Mouse (Mus musculus): ENCODE measurements around the gene Trim65. TPM values are rescaled to one million over a fixed set of nuclear protein-coding genes. Genes with fewer than 3 reads are reported as not detected.

The Trim65 gene
- total RNA-seq (2022) = 10 to 100 TPM in 3 of 4 experiments, 1 to 10 TPM in 1; 9.6 to 13.7 (median 13.1) TPM

DNA sequence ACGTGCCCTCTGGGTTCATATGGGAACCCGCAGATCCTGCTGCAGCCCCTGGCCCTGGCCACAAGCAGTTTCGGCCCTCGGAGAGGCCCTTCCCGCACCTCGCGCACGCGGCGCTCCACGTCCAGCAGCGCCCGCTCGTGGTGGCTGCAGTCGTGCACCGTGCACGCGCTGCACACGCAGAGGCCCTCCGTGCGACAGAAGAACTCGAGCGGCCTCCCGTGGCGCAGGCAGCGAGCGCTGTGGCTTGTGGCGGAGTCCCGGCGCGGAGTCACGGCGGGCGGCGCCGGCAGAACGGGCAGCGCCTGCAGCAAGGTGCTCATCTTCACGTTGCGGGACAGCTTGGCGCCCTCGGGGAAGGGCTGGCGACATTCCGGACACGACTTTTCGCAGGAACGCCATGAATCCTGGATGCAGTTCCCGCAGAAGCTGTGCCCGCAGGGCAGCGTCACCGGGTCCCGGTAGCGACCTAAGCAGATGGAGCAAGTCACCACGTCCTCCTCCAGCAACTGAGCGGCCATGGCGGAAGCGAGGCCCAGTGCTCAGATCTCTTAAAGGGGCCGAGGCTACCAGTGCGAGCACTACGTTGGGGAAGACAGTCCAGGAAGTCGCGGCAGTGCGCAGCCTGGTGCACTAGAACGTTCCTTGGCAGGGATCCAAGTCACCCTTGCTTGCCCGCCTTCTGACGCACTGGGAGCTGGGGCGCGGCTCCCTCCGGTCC, at the start of gene Trim65:
Gene Trim65, minus strand, starts transcription at position 641 of the 718 bp plus-strand sequence.
- DNase-seq = peak; percentile 89

DNA sequence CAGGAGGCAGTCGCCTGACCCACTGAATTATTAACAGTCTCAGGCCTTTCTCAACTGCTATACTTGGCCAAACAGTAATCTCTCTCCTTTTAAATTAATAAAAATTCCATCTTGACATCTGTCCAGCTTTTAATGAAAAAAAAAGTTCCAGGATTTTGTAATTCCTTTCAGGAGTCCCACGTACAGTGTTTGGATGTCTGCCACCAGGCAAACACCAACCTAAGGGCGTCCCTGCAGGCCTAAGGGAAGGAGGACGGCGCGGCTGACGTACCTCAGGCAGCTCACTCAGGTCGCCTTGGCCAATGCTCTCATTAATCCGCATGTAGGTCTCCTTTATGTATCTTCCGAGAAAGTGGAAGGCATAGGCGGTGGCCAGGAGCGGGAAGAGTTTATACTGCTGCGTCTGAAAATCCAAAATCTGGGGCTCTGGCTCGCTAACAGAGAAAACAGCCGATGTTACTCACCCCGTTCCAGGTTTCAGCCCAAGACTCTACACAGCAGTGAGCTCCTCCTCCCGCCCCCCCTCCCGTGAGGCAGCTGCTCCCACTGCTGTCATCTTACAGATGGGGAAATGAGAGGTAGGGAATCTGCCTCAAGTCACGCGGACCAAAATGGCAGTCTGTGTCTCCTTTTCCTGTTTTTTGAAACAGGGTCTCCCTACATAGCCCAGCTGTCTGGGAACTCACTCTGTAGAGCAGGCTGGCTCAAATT, 47.6 kb upstream of the Trim65 start:
- DNase-seq = no peak

DNA sequence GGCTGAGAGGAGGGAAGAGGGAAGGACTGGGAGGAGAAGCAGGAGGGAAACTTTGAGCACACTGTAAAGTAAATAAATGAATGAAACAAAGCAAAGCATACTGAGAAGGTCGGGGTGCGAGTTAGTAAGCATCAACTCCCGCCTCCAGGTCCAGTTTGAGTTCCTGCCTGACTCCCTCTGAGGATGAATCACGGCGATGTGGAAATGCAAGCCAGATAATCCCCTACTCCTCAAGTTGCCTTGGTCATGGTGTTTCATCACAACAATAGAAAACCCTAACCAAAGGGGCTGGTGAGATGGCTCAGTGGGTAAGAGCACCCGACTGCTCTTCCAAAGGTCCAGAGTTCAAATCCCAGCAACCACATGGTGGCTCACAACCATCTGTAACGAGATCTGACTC, 45.1 kb upstream of the Trim65 start:
- DNase-seq = no peak

GRCm38 (mm10) chr11:116174775-116175448, 44.0 kb upstream of the Trim65 start:
- DNase-seq = peak; percentile 70

GRCm38 (mm10) chr11:116171959-116172358, 41.0 kb upstream of the Trim65 start:
- no peak for DNase-seq

DNA sequence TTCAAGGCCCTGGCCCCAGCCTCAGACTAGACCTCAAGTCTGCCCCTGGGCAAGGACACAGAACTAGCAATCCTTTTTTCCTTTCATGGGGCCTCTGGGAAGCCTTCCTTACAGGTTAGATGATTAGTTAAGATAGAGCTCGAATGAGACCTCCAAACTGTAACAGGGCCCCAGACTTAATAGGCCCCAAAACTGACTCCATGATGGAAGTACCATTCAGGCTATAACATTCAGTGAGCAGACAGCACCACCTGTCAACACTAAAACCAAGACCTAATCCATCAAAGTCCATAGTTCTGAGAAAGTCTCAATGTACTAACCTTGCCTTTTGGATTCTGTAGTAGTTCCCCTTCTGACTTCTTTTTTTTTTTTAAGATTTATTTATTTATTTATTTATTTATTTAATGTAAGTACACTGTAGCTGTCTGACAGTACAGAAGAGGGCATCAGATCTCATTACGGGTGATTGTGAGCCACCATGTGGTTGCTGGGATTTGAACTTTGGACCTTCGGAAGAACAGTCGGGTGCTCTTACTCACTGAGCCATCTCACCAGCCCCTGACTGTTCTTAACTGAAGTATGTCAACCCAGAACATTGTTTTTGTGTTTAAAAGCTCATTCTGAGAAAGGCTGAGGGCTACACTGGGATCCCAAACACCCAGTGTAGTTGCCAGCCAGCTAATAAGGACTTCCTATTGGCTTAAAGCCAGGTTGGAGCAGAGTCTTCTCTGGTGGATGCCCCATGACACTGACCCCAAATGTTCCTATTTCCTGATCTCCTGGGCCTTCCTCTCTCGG, 39.3 kb upstream of the Trim65 start:
- DNase-seq = no peak

DNA sequence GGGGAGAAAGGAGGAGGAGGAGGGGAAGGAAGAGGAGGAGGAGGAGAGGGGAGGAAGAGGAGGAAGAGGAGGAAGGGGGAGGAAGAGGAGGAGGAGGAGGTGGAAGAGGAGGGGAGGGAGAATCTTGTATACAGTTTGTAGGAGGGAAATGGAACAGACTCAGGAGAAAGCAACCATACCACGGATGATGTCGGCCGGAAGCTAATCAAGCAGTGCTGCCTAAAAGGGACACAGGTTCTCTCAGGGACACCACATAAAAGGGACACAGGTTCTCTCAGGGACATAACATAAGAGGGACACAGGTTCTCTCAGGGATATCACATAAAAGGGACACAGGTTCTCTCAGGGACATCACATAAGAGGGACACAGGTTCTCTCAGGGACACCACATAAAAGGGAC, 38.3 kb upstream of the Trim65 start:
- no peak for DNase-seq

GRCm38 (mm10) chr11:116167884-116168439, 37.0 kb upstream of the Trim65 start, which contains the start of gene Fbf1:
Gene Fbf1, minus strand, starts transcription at chr11:116168166.
- peak; percentile 95 for DNase-seq

DNA sequence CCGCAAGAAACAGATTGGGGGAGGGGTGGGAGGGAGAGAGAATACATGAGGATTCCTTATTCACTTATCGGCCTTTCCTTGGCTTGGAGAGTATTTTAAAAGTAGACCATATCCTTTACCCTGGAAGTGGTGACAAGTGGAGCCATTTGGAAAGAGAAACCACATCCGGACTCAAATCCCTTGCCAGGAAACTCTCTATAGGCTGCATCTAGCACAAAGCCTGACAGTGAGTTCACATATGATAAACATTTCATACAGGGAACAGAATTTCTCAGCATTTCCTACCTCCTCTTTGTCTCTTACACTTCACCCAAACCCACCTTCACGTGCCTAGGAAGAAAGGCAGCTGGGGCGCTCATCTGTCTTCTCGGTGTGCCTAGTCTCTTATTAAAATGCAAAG, 36.3 kb upstream of the Trim65 start:
- no peak for DNase-seq

- DNase-seq = no peak
These were observed 32.1 kb upstream of the Trim65 start for GRCm38 (mm10) chr11:116163002-116163401.

DNA sequence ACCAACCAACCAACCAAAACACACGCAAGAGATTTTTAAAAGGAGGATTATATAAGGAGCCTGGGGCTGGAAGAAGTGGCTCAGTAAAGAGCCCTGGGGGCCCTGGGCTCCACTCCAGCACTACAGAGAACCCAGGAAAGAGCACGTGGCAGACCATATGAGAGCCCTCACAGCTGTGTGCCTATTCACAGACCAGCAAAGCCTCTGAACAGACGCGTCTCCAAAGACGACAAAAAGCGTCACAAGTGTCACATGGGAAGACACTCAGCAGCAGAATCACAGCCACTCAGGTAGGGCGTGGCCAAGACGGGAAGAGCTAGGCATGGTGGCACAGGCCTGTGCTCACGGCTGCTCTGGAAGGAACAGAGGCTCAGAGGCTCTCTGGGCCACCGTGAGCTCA, 31.2 kb upstream of the Trim65 start:
- no peak for DNase-seq

DNA sequence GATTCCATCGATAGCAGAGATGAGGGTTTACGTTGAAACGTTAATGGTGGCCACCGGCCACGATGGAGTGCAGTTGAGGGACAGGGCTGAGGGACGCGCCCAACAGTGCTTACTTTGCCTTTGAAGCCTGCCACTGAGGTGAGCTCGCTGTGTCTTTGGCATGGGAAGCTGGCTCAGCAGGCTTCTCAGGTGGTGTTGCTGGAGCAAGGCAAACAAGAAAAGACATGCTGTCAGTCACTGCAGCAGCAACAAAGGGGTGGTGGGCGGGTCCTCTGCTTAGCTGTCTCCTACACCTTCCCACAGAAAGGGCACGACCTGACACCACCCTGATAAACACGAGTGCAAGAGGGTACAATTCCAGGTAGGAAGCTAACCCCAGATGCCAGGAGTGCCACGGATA, 30.4 kb upstream of the Trim65 start:
- DNase-seq = no peak

- DNase-seq = no peak
These were observed 20.0 kb upstream of the Trim65 start for GRCm38 (mm10) chr11:116150960-116151359.

DNA sequence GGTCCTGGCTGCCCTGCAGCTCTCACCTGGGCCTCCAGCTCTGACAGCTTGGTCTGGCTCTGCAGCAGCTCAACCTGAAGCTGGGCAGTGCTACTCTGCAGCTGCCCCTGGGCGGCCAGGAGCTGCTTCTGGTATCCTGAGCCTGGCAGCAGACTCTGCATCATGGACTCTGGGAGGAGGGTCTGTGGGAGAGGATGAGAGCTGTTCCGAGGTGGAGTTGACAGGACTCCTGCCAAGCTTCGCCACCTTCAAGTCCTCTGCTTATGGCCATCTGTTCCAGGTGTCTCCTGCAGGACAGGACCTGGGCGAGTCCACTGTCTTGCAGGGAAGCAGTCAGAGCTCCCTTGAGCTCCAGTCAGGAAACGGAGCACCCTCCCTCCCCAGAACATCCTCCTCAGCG, 18.4 kb upstream of the Trim65 start:
- DNase-seq = no peak

- no peak for DNase-seq
These were observed 17.9 kb upstream of the Trim65 start for GRCm38 (mm10) chr11:116148761-116149221.

DNA sequence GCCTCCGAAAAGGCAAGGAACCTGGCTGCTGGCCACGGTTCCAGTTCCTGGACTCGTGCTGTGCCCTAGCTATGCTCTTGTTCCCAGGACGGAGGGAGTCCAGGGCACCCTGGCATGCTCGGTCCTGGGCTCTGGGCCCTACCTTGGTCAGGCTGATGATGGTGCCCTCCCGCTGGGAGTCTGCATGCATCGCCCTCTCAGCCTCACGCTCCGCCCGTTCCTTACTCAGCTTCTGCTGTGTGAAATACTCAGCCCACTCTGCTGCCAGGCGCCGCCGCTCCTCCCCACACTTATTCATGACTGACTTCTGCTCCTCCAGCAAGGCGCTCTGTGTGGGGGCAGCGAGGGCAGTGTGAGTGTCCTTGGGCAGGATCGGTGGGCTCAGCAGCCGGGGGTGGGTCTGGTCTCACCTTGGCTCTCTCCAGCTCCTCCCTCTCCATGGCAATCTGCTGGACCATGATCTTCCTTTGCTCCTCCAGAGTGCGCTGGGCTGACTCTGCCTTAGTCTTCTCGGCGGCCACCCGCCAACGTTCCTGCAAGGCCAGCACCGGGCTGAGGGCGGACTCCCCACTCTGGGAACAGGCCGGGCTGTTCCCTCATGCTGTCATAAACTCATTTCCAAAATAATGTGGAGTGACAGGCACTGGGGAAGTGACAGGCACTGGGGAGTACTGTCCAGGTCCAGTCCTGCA, 15.5 kb upstream of the Trim65 start:
- DNase-seq = no peak

DNA sequence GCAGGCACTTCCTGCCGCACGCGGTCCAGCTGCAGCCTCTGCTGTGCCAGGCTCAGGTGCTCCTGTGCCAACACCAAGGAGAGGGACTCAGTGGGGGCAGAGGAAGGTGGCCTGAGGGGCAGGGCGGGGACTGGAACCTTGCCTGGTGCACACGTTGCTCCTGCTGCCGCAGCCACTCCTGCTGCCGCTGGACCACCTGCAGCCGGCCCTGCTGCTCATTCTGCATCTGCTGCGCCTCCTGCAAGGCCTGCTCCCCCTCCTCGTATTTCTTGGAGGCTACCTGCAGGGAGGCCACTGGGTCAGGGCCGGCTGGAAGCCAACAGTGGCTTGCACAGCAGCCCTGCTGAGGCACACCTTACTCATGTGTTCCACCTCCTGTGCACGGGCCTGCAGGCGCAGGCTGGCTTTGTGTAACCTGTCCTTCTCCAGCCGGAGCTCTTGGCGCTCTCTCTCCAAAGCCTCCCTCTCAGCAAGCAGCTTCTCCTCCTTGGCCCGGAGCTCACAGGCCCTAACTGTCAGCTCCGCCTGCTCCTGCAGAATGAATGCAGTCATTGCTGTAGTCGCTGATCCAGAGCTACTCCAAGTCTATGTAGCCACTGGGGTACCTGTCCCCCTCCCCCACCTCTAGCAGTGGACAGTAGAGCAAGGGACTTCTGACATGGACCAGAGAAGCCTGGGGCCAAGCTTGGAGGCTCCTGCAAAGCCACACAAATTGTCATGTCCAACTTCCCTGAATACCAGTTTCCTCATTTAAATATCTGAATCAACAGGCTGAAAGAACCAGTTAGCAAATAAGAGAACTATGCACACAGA, 14.8 kb upstream of the Trim65 start:
- no peak for DNase-seq

DNA sequence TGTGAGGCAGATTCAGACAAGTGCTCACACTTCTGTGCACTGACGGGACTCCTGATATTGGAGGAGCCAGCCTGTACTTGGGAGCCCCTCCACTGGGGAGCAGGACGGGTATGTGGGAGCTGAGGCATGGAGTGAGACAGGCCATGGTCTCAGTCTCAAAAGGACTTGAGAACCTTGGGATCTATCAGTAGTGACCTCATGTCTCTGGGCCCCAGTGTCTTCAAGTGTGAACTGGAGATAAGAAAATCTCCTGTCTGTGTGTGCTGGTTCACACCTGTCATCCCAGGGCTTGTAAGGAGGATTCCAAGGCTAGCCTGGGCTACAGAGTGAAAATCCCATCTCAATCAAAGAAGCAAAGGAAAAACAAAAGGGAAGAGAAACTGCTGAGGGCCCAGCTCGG, 12.5 kb upstream of the Trim65 start:
- DNase-seq = no peak

DNA sequence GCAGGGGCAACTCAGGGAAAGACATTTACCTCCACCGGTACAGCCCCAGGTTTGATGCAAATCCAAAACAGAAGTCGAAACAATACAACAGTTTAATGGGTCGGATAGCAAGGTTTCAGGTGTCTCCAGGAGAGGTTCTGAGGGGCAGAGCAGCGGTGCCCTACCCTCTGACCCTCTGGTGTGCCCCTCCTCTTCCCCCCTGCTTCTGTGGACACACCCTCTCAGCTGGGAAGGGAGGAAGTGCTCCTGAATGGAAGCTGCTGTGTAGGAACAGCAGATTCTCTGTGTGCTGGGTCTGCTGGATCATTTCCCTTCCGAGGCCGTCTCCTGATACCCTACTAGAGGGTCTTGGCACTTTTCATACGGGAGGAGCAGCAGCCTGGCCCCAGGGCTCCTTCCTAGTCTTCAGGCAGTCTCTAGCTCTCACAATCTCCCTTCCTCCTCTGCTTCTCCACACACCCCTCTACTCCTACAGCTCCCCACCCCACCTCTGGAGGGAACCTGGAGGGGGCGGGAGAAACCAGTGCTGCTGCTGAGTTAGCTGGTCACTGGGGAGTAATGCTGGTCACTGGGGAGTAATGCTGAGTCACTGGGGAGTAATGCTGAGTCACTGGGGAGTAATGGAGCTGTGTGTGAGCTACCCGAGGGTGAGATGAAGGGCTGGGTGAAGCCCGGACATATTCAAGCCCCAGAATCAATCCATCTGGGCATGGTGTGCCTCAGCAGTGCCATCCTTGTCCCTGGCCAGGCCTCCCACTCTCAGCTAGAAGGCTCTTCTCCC, 11.5 kb upstream of the Trim65 start:
- no peak for DNase-seq

Measured in adrenal gland, adult 8-10 months (tissue).